Mouse (Mus musculus) stomach, embryonic 16.5 days (tissue): ENCODE measurements around the gene Bckdhb. TPM values are rescaled to one million over a fixed set of nuclear protein-coding genes. Genes with fewer than 3 reads are reported as not detected.
A peak's percentile ranks its signal among the peaks of the same experiment; 100 is the strongest.
"Not testable (repeated sequence)": the region's sequence is repeated elsewhere in the genome, so short reads cannot be mapped to it uniquely, and the experiment has no call there.

Experiments
- ATAC-seq: fragments of 200-750 bp; cut with Nextera tagmentation; 2 replicates; pipeline ENCODE4 v1.8.0; 2017; ENCODE audit warnings: moderate number of reproducible peaks, moderate TSS enrichment; ENCODE audit not compliant: insufficient read depth, low FRiP score
- H3K27ac ChIP-seq: fragments of 300-500 bp; sonication (generic); 2 replicates; pipeline ENCODE4 v1.5.1; 2014; ENCODE audit warnings: low read length
- H3K27me3 ChIP-seq: fragments of 300-500 bp; sonication (generic); 2 replicates; pipeline ENCODE4 v1.6.1; 2014; ENCODE audit warnings: low read length, control low read depth, mixed read lengths; ENCODE audit not compliant: control insufficient read depth, insufficient read depth
- H3K36me3 ChIP-seq: fragments of 300-500 bp; sonication (generic); 2 replicates; pipeline ENCODE4 v1.6.1; 2014; ENCODE audit warnings: low read length; ENCODE audit not compliant: control insufficient read depth, insufficient read depth
- H3K4me1 ChIP-seq: fragments of 300-500 bp; sonication (generic); 2 replicates; pipeline ENCODE4 v1.6.1; 2014; ENCODE audit warnings: low read length, control low read depth, mixed read lengths; ENCODE audit not compliant: control insufficient read depth, insufficient read depth
- H3K4me2 ChIP-seq: fragments of 300-500 bp; sonication (generic); 2 replicates; pipeline ENCODE4 v1.6.1; 2014; ENCODE audit warnings: low read depth, low read length, mixed read lengths
- H3K4me3 ChIP-seq: fragments of 300-500 bp; sonication (generic); replicated peaks from 2 replicates; pipeline ENCODE4 v1.5.1; 2014; ENCODE audit warnings: mild to moderate bottlenecking, low read length
- H3K9ac ChIP-seq: fragments of 300-500 bp; sonication (generic); 2 replicates; pipeline ENCODE4 v1.6.1; 2014; ENCODE audit warnings: low read length
- H3K9me3 ChIP-seq: fragments of 300-500 bp; sonication (generic); replicated peaks from 2 replicates; pipeline ENCODE4 v1.6.1; 2016; ENCODE audit warnings: low read length, control low read depth; ENCODE audit not compliant: control insufficient read depth
- WGBS: fragments of 180-500 bp; shearing (Covaris S2); extraction: QIAGEN DNeasy Blood & Tissue Kit; methylation state at CpG from one replicate; pipeline ENCODE4 v1.1.7; 2014; 5-methylcytosine and 5-hydroxymethylcytosine counted together
- polyA plus RNA-seq: library from polyadenylated mRNA; unstranded; fragments of >200 nt; fragmentation: Nextera tagmentation; extraction: Ambion mirVana; gene quantifications from 2 replicates; pipeline ENCODE4 v1.2.1, GENCODE M21; 2015

Bckdhb gene
- polyA plus RNA-seq, 1 experiment from 2014 or later: 48.1 TPM

- no peak overlapping the region for H3K4me3 ChIP-seq
- H3K27me3 ChIP-seq: no peaks in the 10 kb centered on the region
- 91% methylated on average over 2 of the region's 2 CpGs for WGBS
- no peak for ATAC-seq
- no peaks in the 10 kb centered on the region for H3K9me3 ChIP-seq
- no peak overlapping the region for H3K4me2 ChIP-seq
- no peak overlapping the region for H3K9ac ChIP-seq
- H3K27ac ChIP-seq: no peak overlapping the region
- no peaks in the 10 kb centered on the region for H3K4me1 ChIP-seq
- no peaks in the 10 kb centered on the region for H3K36me3 ChIP-seq
Observed at GRCm38 (mm10) chr9:83909836-83910235, 15.1 kb upstream of the Bckdhb start.

GRCm38 (mm10) chr9:83910926-83911325 lies 14.0 kb upstream of the Bckdhb start:
- 82% methylated on average over 2 of the region's 2 CpGs for WGBS
- no peaks in the 10 kb centered on the region for H3K4me1 ChIP-seq
- no peak overlapping the region for H3K9ac ChIP-seq
- H3K27me3 ChIP-seq: no peaks in the 10 kb centered on the region
- no peak overlapping the region for H3K4me2 ChIP-seq
- ATAC-seq: no peak
- no peak overlapping the region for H3K27ac ChIP-seq
- no peaks in the 10 kb centered on the region for H3K9me3 ChIP-seq
- no peak overlapping the region for H3K4me3 ChIP-seq
- no peaks in the 10 kb centered on the region for H3K36me3 ChIP-seq

GRCm38 (mm10) chr9:83922076-83922475 lies 2.9 kb upstream of the Bckdhb start:
- peaks cover 9% of the 10 kb centered on the region for H3K4me1 ChIP-seq
- WGBS: 84% methylated on average over 3 of the region's 3 CpGs

GRCm38 (mm10) chr9:83924356-83924755 lies 589 bp upstream of the Bckdhb start:
- no peaks in the 10 kb centered on the region for H3K27me3 ChIP-seq
- 86% methylated on average over 5 of the region's 5 CpGs for WGBS
- peaks cover 9% of the 10 kb centered on the region for H3K4me1 ChIP-seq
- H3K36me3 ChIP-seq: no peaks in the 10 kb centered on the region
- H3K4me2 ChIP-seq: peak overlapping the region; percentile 81
- H3K4me3 ChIP-seq: peak overlapping the region; percentile 86
- no peak for ATAC-seq
- peak overlapping the region; percentile 72; the same call in 1 of the 2 replicates for H3K9ac ChIP-seq
- no peaks in the 10 kb centered on the region for H3K9me3 ChIP-seq
- no peak overlapping the region for H3K27ac ChIP-seq

More at GRCm38 (mm10) chr9:83922076-83922475, 2.9 kb upstream of the Bckdhb start:
- no peak overlapping the region for H3K4me3 ChIP-seq
- no peaks in the 10 kb centered on the region for H3K9me3 ChIP-seq
- H3K27ac ChIP-seq: no peak overlapping the region
- H3K36me3 ChIP-seq: no peaks in the 10 kb centered on the region
- no peaks in the 10 kb centered on the region for H3K27me3 ChIP-seq
- H3K4me2 ChIP-seq: no peak overlapping the region
- H3K9ac ChIP-seq: no peak overlapping the region
- no peak for ATAC-seq

- Histone ChIP-seq H3K4me1 (peaks cover 9% of the 10 kb centered on the region), H3K4me2 (peak overlapping the region; percentile 81), H3K4me3 (peak overlapping the region; percentile 86), H3K36me3 (no peaks in the 10 kb centered on the region), H3K9ac (peak overlapping the region; percentile 84), H3K9me3 (no peaks in the 10 kb centered on the region), H3K27me3 (no peaks in the 10 kb centered on the region), H3K27ac (no peak overlapping the region)
- no peak for ATAC-seq
- WGBS: 57% methylated on average over 4 of the region's 4 CpGs
Observed at GRCm38 (mm10) chr9:83925688-83926041, 720 bp downstream of the Bckdhb start.

GRCm38 (mm10) chr9:83926302-83926701 lies 1.4 kb downstream of the Bckdhb start:
- Histone ChIP-seq H3K27ac (no peak overlapping the region), H3K4me3 (no peak overlapping the region), H3K9me3 (no peaks in the 10 kb centered on the region), H3K27me3 (no peaks in the 10 kb centered on the region), H3K36me3 (no peaks in the 10 kb centered on the region), H3K9ac (no peak overlapping the region), H3K4me2 (no peak overlapping the region), H3K4me1 (peaks cover 9% of the 10 kb centered on the region)
- no peak for ATAC-seq
- WGBS: 80% methylated on average over 5 of the region's 5 CpGs

GRCm38 (mm10) chr9:83939501-83939900 lies 14.6 kb downstream of the Bckdhb start:
- not testable (repeated sequence) for H3K4me2 ChIP-seq, H3K36me3 ChIP-seq, ATAC-seq, H3K9ac ChIP-seq, H3K27ac ChIP-seq, H3K4me1 ChIP-seq, H3K4me3 ChIP-seq, H3K27me3 ChIP-seq, H3K9me3 ChIP-seq

GRCm38 (mm10) chr9:83940016-83940415 lies 15.1 kb downstream of the Bckdhb start:
- no peak for ATAC-seq
- H3K4me2 ChIP-seq: no peak overlapping the region
- 99% methylated on average over 3 of the region's 3 CpGs for WGBS
- no peak overlapping the region for H3K4me3 ChIP-seq
- no peaks in the 10 kb centered on the region for H3K36me3 ChIP-seq
- H3K9ac ChIP-seq: no peak overlapping the region
- H3K27ac ChIP-seq: no peak overlapping the region
- no peaks in the 10 kb centered on the region for H3K27me3 ChIP-seq
- no peaks in the 10 kb centered on the region; the same call in 1 of the 2 replicates for H3K9me3 ChIP-seq
- H3K4me1 ChIP-seq: no peaks in the 10 kb centered on the region

GRCm38 (mm10) chr9:83940537-83941363 lies 15.8 kb downstream of the Bckdhb start:
- no peak overlapping the region for H3K4me2 ChIP-seq
- H3K27ac ChIP-seq: no peak overlapping the region
- no peaks in the 10 kb centered on the region for H3K27me3 ChIP-seq
- WGBS: 69% methylated on average over 9 of the region's 9 CpGs
- H3K9ac ChIP-seq: no peak overlapping the region
- no peaks in the 10 kb centered on the region for H3K36me3 ChIP-seq
- ATAC-seq: no peak
- no peaks in the 10 kb centered on the region for H3K4me1 ChIP-seq
- no peak overlapping the region for H3K4me3 ChIP-seq
- H3K9me3 ChIP-seq: no peaks in the 10 kb centered on the region; the same call in 1 of the 2 replicates
